Comparison of ENCODE assay signal across 7 mouse cellular contexts in genomic region chr2:180227262-180228059, GRCm38 (mm10). TPM values are rescaled to one million over a fixed set of nuclear protein-coding genes. Genes with fewer than 3 reads are reported as not detected.
DNase-seq lines count a peak whose midpoint lies in the region; ATAC-seq lines count a peak whose summit lies in the region.

No protein-coding gene starts in this region.

- DNase-seq in CD8-positive naive resting alpha-beta T cell, adult 2 months (ENCODE audit: low read depth in 2 of 2, low spot score in 2 of 2), result peak; percentile 14 to 24
- DNase-seq in T-cell, adult 2 months (ENCODE audit: low spot score), result peak; percentile 7
- DNase-seq in heart, postnatal 10 days, result peak; percentile 68 to 74
- peak; percentile 82 to 88 for DNase-seq in kidney, postnatal 4 days
- DNase-seq in midbrain, embryonic 10.5 days (ENCODE audit: low spot score), result peak; percentile 84
- DNase-seq in thymus, postnatal 0 days (ENCODE audit: low spot score), result peak; percentile 73

- ATAC-seq in erythroblast, adult 5-6 weeks (replicated peaks; ENCODE audit: low FRiP score, poor library complexity, severe bottlenecking), result peak; percentile 66

- H3K27me3 ChIP-seq in midbrain, embryonic 10.5 days (ENCODE audit: low read depth, poor library complexity, severe bottlenecking), result peaks cover 65% of the 10 kb centered on the region

- H3K27ac ChIP-seq in midbrain, embryonic 10.5 days (replicated peaks), result peak overlapping the region; percentile 78

- H3K9me3 ChIP-seq in midbrain, embryonic 10.5 days (replicated peaks), result no peaks in the 10 kb centered on the region

- intact Hi-C loops in heart, postnatal 10 days (cut with DNase I), result loop anchor here (2.0 kb wide), 1 partner anchor 19 kb away; no protein-coding TSS in a partner anchor

- under 1% methylated on average over 21 of the region's 21 CpGs for WGBS in midbrain, embryonic 10.5 days

- H3K4me3 ChIP-seq in midbrain, embryonic 10.5 days, result peak overlapping the region; percentile 39

- H3K36me3 ChIP-seq in midbrain, embryonic 10.5 days, result no peaks in the 10 kb centered on the region

- peaks cover 56% of the 10 kb centered on the region for H3K4me1 ChIP-seq in midbrain, embryonic 10.5 days

RNA-seq across cellular contexts. Expression of gene Lama5, which starts 1.8 kb away (rescaled TPM):
- 1.7 TPM in 1 of 2 replicates, not detected in the other for total RNA-seq in erythroblast, adult 5-6 weeks (2015; ENCODE audit: low replicate concordance)
- 0.09 and 0.14 TPM in 2 replicates for total RNA-seq in erythroblast, adult 5-6 weeks (2017; ENCODE audit: low replicate concordance)
- total RNA-seq in heart, postnatal 10 days (2021), result 10 to 100 TPM; 44.6 to 46.5 TPM
- 5.3 and 6.4 TPM in 2 replicates for polyA plus RNA-seq in midbrain, embryonic 10.5 days (2016; fragmentation: Nextera tagmentation; extraction: Ambion mirVana)
- 4.8 and 6.6 TPM in 2 replicates for polyA plus RNA-seq in thymus, postnatal 0 days (2015; fragmentation: Nextera tagmentation; extraction: Ambion mirVana)

RNA-seq across cellular contexts. Expression of gene Rps21, which starts 29.7 kb away (rescaled TPM):
- total RNA-seq in erythroblast, adult 5-6 weeks (2015; ENCODE audit: low replicate concordance), result 363 and 447 TPM in 2 replicates
- total RNA-seq in erythroblast, adult 5-6 weeks (2017; ENCODE audit: low replicate concordance), result 275 and 320 TPM in 2 replicates
- 100 to 1,000 TPM; 575 to 597 TPM for total RNA-seq in heart, postnatal 10 days (2021)
- 409 and 515 TPM in 2 replicates for polyA plus RNA-seq in midbrain, embryonic 10.5 days (2016; fragmentation: Nextera tagmentation; extraction: Ambion mirVana)
- 928 and 961 TPM in 2 replicates for polyA plus RNA-seq in thymus, postnatal 0 days (2015; fragmentation: Nextera tagmentation; extraction: Ambion mirVana)

RNA-seq across cellular contexts. Expression of gene Cables2, which starts 45.8 kb away (rescaled TPM):
- total RNA-seq in erythroblast, adult 5-6 weeks (2015; ENCODE audit: low replicate concordance), result 2.5 and 4.6 TPM in 2 replicates
- 2.7 and 4.9 TPM in 2 replicates for total RNA-seq in erythroblast, adult 5-6 weeks (2017; ENCODE audit: low replicate concordance)
- 10 to 100 TPM; 16.5 to 16.7 TPM for total RNA-seq in heart, postnatal 10 days (2021)
- polyA plus RNA-seq in midbrain, embryonic 10.5 days (2016; fragmentation: Nextera tagmentation; extraction: Ambion mirVana), result 12.1 and 14.0 TPM in 2 replicates
- polyA plus RNA-seq in thymus, postnatal 0 days (2015; fragmentation: Nextera tagmentation; extraction: Ambion mirVana), result 6.4 and 7.1 TPM in 2 replicates

RNA-seq across cellular contexts. Expression of gene Adrm1, which starts 56.2 kb away (rescaled TPM):
- 13.3 and 28.6 TPM in 2 replicates for total RNA-seq in erythroblast, adult 5-6 weeks (2015; ENCODE audit: low replicate concordance)
- 8.5 and 23.9 TPM in 2 replicates for total RNA-seq in erythroblast, adult 5-6 weeks (2017; ENCODE audit: low replicate concordance)
- 10 to 100 TPM; 94.1 to 99.3 TPM for total RNA-seq in heart, postnatal 10 days (2021)
- 270 and 277 TPM in 2 replicates for polyA plus RNA-seq in midbrain, embryonic 10.5 days (2016; fragmentation: Nextera tagmentation; extraction: Ambion mirVana)
- 195 TPM in 2 replicates for polyA plus RNA-seq in thymus, postnatal 0 days (2015; fragmentation: Nextera tagmentation; extraction: Ambion mirVana)

Comparison
In these comparisons a context has a peak if more than half of its experiments do, and no peak if none do; other contexts are left out.
1. Peak in every context shown above with its lines: DNase-seq, ATAC-seq, H3K4me3 ChIP-seq and H3K27ac ChIP-seq.
2. DNase-seq: peak in every context shown above with its lines; median percentile 85 in kidney, postnatal 4 days; 84 in midbrain, embryonic 10.5 days; 73 in thymus, postnatal 0 days; 71 in heart, postnatal 10 days; 19 in CD8-positive naive resting alpha-beta T cell, adult 2 months; 7 in T-cell, adult 2 months.
3. RNA of gene Lama5, which starts 1.8 kb away (total RNA-seq): 44.6 to 46.5 TPM in heart, postnatal 10 days; 0.09 to 1.7 TPM in erythroblast, adult 5-6 weeks; every median in the first group is over 10 times any median in the second.